Mouse (Mus musculus): ENCODE data around the gene Sept6. TPM values are rescaled to one million over a fixed set of nuclear protein-coding genes. Genes with fewer than 3 reads are reported as not detected.

The Sept6 gene
- polyA plus RNA-seq, 1 experiment: 45.0 TPM

DNA sequence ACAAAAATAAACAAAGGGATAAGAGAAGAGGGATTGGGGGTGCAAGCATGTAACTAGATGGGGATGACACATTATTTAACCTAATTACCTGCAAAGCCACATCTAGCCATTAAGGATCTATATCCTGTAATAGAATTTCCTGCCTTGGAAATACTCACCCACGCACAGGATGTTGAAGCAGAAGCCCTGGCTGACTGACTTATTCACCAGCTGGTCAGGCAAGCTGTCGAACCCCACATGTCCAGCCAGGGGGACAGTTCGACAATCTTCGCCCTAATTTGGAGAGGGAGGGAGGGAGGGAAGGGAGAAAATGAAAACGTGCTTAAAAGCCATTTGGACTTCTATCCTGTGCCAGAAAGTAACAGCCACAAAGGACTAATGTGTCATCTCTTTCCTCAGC, 16.7 kb downstream of the Sept6 start:
- WGBS: 67% methylated on average over 5 of the region's 5 CpGs
- no peak for TF ChIP-seq CTCF (IDR thresholded peaks at IDR 0.05; ENCODE audit: extremely low read depth, insufficient read depth, insufficient read length, insufficient replicate concordance)
- no peak for TF ChIP-seq POLR2A (IDR thresholded peaks at IDR 0.05; ENCODE audit: low read depth, low read length)
- DNase-seq (ENCODE audit: low read depth in 1 of 2, low spot score in 2 of 2): no peak
- Histone ChIP-seq H3K36me3 (ENCODE audit: control insufficient read depth, insufficient read depth, low read length) (peaks cover 5% of the 10 kb centered on the region), H3K27me3 (ENCODE audit: control insufficient read depth, insufficient read depth, low read length) (no peaks in the 10 kb centered on the region), H3K4me1 (ENCODE audit: control insufficient read depth, insufficient read depth, insufficient read length) (peaks cover 3% of the 10 kb centered on the region; the same call in 1 of the 2 replicates), H3K27ac (ENCODE audit: insufficient read depth, low read length) (no peak overlapping the region), H3K4me3 (ENCODE audit: extremely low read depth, insufficient read depth, insufficient read length) (no peak overlapping the region)

DNA sequence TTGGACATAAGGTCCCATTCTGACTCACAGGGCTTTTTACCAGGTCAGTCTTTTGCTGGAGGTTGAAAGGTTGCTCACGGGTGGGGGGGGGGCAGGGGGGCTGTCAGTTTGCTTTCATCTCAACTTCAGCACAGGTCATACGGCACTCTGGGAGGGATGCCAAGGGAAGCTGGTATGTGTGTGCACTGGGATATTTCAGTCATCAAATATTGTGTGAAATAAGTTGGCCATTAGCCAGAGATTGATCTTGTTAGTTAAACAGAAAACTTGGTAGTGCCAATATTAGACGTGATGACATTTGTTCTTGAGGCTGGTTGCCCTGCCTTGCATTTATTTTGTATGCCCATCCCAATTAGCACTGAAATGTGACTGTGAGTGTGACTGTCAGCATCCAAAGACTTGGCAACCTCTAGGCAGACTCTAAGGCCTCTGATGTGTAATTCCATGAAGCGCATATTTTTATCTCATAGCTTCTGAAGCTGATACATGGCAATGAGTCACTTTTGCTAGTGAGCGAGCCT, 18.6 kb downstream of the Sept6 start:
- no peaks in the 10 kb centered on the region for H3K27me3 ChIP-seq (ENCODE audit: control insufficient read depth, insufficient read depth, low read length)
- no peak for TF ChIP-seq POLR2A (IDR thresholded peaks at IDR 0.05; ENCODE audit: low read depth, low read length)
- TF ChIP-seq CTCF (IDR thresholded peaks at IDR 0.05; ENCODE audit: extremely low read depth, insufficient read depth, insufficient read length, insufficient replicate concordance): no peak
- no peak for DNase-seq (ENCODE audit: low read depth in 1 of 2, low spot score in 2 of 2)
- no peak overlapping the region for H3K27ac ChIP-seq (ENCODE audit: insufficient read depth, low read length)
- peaks cover 5% of the 10 kb centered on the region for H3K36me3 ChIP-seq (ENCODE audit: control insufficient read depth, insufficient read depth, low read length)
- 78% methylated on average over 5 of the region's 5 CpGs for WGBS
- no peaks in the 10 kb centered on the region for H3K4me1 ChIP-seq (ENCODE audit: control insufficient read depth, insufficient read depth, insufficient read length)
- H3K4me3 ChIP-seq (ENCODE audit: extremely low read depth, insufficient read depth, insufficient read length): no peak overlapping the region

DNA sequence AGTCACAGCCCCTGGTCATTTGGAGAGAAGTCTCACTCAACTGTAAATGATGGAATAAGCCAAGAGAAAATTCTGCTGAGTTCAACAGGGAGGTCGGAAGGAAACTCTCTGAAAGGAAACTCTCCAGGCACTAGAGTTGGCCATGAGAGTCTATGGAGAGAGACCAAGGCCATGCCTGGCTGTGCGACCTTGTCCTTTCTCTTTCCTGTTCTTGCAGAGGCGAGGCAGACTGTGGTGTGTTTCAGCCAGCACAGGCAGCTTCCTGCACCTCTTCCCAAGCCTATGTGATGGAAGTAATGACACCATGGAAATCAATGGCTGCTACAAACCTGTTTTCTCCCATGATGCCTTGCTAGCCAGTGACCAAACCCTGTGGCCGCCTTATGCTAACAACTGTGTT, 20.4 kb downstream of the Sept6 start:
- peaks cover 5% of the 10 kb centered on the region for H3K36me3 ChIP-seq (ENCODE audit: control insufficient read depth, insufficient read depth, low read length)
- H3K27ac ChIP-seq (ENCODE audit: insufficient read depth, low read length): 0 out of 2 replicates have a peak overlapping the region, but pooled peaks have one; percentile 22
- no peaks in the 10 kb centered on the region for H3K4me1 ChIP-seq (ENCODE audit: control insufficient read depth, insufficient read depth, insufficient read length)
- 88% methylated on average over 4 of the region's 4 CpGs for WGBS
- TF ChIP-seq CTCF (IDR thresholded peaks at IDR 0.05; ENCODE audit: extremely low read depth, insufficient read depth, insufficient read length, insufficient replicate concordance) (no peak), POLR2A (IDR thresholded peaks at IDR 0.05; ENCODE audit: low read depth, low read length) (no peak)
- H3K4me3 ChIP-seq (ENCODE audit: extremely low read depth, insufficient read depth, insufficient read length): no peak overlapping the region
- no peaks in the 10 kb centered on the region for H3K27me3 ChIP-seq (ENCODE audit: control insufficient read depth, insufficient read depth, low read length)
- no peak for DNase-seq (ENCODE audit: low read depth in 1 of 2, low spot score in 2 of 2)

DNA sequence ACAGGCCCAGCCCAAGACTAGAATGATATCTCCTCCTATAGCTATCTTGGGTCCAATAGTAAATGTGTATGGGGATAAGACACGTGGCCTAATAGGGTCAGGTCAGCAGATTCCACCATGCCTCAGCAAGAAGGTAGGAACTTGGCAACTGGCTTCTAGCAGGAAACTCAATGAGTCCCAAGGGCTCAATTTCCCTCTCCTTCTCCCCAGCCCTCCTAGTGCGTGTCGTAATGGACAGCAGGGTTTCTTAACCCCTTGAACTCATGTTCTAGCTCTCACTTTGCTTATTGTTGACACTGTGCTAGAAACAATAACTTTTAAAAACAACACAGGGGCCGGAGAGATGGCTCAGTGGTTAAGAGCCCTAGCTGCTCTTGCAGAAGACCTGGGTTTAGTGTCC, 22.1 kb downstream of the Sept6 start:
- Histone ChIP-seq H3K4me3 (ENCODE audit: extremely low read depth, insufficient read depth, insufficient read length) (no peak overlapping the region), H3K27me3 (ENCODE audit: control insufficient read depth, insufficient read depth, low read length) (no peaks in the 10 kb centered on the region), H3K36me3 (ENCODE audit: control insufficient read depth, insufficient read depth, low read length) (peaks cover 4% of the 10 kb centered on the region), H3K4me1 (ENCODE audit: control insufficient read depth, insufficient read depth, insufficient read length) (no peaks in the 10 kb centered on the region), H3K27ac (ENCODE audit: insufficient read depth, low read length) (no peak overlapping the region)
- WGBS: 86% methylated on average over 4 of the region's 4 CpGs
- TF ChIP-seq CTCF (IDR thresholded peaks at IDR 0.05; ENCODE audit: extremely low read depth, insufficient read depth, insufficient read length, insufficient replicate concordance) (no peak), POLR2A (IDR thresholded peaks at IDR 0.05; ENCODE audit: low read depth, low read length) (no peak)
- no peak for DNase-seq (ENCODE audit: low read depth in 1 of 2, low spot score in 2 of 2)

DNA sequence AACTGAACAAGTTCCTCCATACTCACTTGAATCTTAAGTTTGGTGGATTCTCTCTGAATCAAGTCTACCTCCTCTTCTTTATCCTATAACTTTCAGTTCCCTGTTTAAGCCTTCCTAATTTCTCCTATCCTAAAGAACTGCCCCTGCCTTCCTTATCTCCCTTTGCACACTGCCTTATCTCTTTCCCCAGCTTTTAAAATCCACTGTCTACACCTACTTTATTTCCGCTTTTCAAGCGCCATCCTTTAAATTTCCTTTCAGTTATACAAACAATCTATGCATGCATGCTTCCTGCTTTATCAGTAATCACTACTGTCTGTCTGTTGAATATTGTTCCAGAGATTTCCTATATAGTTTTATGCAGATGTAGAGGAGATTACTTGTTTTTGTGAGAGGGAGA, 34.9 kb downstream of the Sept6 start:
- 74% methylated on average over 2 of the region's 2 CpGs for WGBS
- no peak for DNase-seq (ENCODE audit: low read depth in 1 of 2, low spot score in 2 of 2)
- H3K4me1 ChIP-seq (ENCODE audit: control insufficient read depth, insufficient read depth, insufficient read length): no peaks in the 10 kb centered on the region
- TF ChIP-seq CTCF (IDR thresholded peaks at IDR 0.05; ENCODE audit: extremely low read depth, insufficient read depth, insufficient read length, insufficient replicate concordance) (no peak), POLR2A (IDR thresholded peaks at IDR 0.05; ENCODE audit: low read depth, low read length) (no peak)
- no peak overlapping the region for H3K4me3 ChIP-seq (ENCODE audit: extremely low read depth, insufficient read depth, insufficient read length)
- no peaks in the 10 kb centered on the region; the same call in 1 of the 2 replicates for H3K36me3 ChIP-seq (ENCODE audit: control insufficient read depth, insufficient read depth, low read length)
- H3K27me3 ChIP-seq (ENCODE audit: control insufficient read depth, insufficient read depth, low read length): no peaks in the 10 kb centered on the region
- H3K27ac ChIP-seq (ENCODE audit: insufficient read depth, low read length): no peak overlapping the region

DNA sequence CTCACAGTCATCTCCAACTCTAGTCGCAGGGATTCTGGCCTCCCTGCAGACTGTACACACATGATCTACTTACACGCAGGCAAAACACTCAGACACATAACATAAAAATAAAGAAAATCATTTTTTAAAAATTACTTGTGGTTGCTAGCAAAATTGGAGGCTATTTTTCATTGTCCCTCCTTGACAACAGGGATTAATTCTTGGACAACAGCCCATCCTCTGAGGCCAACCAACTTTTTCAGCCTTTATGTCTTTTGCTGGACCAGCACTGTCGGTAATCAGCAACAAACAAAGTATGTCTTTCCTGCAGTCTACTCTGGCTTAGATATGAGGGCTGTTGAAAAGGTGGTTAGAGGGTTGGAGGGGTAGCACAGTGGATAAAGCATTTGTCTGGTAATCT, 50.5 kb downstream of the Sept6 start:
- no peak overlapping the region for H3K4me3 ChIP-seq (ENCODE audit: extremely low read depth, insufficient read depth, insufficient read length)
- H3K4me1 ChIP-seq (ENCODE audit: control insufficient read depth, insufficient read depth, insufficient read length): no peaks in the 10 kb centered on the region
- no peak for DNase-seq (ENCODE audit: low read depth in 1 of 2, low spot score in 2 of 2)
- no peaks in the 10 kb centered on the region for H3K27me3 ChIP-seq (ENCODE audit: control insufficient read depth, insufficient read depth, low read length)
- WGBS: 87% methylated on average over 3 of the region's 3 CpGs
- H3K27ac ChIP-seq (ENCODE audit: insufficient read depth, low read length): no peak overlapping the region
- H3K36me3 ChIP-seq (ENCODE audit: control insufficient read depth, insufficient read depth, low read length): peaks cover 9% of the 10 kb centered on the region; the same call in 1 of the 2 replicates
- TF ChIP-seq CTCF (IDR thresholded peaks at IDR 0.05; ENCODE audit: extremely low read depth, insufficient read depth, insufficient read length, insufficient replicate concordance): no peak
- TF ChIP-seq POLR2A (IDR thresholded peaks at IDR 0.05; ENCODE audit: low read depth, low read length): no peak

DNA sequence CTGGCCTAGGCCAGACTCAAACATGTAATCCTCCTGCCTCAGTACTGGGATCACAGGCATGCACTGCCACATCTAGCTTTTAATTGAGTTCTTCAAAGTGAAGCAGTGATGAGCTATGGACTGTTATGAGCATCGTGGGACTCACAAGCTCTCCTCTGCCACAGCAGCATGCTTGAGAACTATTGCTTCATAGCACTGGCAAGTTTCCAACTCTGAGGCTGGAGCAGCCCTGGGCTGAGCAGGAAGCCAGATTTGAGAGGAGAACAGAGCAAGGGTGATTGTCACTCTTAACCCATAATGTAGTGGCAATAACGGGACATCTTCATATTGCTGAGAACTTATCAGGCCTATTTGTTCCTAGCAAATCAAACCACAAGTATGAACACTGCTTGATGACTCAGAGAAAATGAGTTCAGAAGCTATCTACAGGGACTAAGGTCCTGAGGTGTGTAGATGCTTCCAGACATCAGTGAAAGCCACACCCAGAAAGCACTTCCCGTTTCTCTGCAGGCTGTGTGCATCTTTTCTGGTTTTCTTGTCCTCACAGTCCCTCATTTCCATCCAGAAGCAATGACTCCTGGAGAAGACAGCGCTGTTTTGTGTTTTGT, 51.7 kb downstream of the Sept6 start:
- peaks cover 9% of the 10 kb centered on the region; the same call in 1 of the 2 replicates for H3K36me3 ChIP-seq (ENCODE audit: control insufficient read depth, insufficient read depth, low read length)
- 44% methylated on average over 4 of the region's 4 CpGs for WGBS
- TF ChIP-seq CTCF (IDR thresholded peaks at IDR 0.05; ENCODE audit: extremely low read depth, insufficient read depth, insufficient read length, insufficient replicate concordance) (no peak), POLR2A (IDR thresholded peaks at IDR 0.05; ENCODE audit: low read depth, low read length) (no peak)
- DNase-seq (ENCODE audit: low read depth in 1 of 2, low spot score in 2 of 2): no peak
- no peaks in the 10 kb centered on the region for H3K4me1 ChIP-seq (ENCODE audit: control insufficient read depth, insufficient read depth, insufficient read length)
- H3K27me3 ChIP-seq (ENCODE audit: control insufficient read depth, insufficient read depth, low read length): no peaks in the 10 kb centered on the region
- H3K27ac ChIP-seq (ENCODE audit: insufficient read depth, low read length): no peak overlapping the region
- no peak overlapping the region for H3K4me3 ChIP-seq (ENCODE audit: extremely low read depth, insufficient read depth, insufficient read length)

Measured in spleen, adult 2 months (tissue).